11 mouse cellular contexts compared by ENCODE assay signal in genomic region chr12:86431671-86432070, GRCm38 (mm10).
"Had no signal": no experiment of that assay in that cellular context is flagged by ENCODE, and none has a peak within 500 bp of the region (broad histone marks: within the 10 kb centered on the region; RNA-seq: fewer than 3 reads in every experiment).

No protein-coding gene starts in this region.

- DNase-seq: right cerebral cortex, adult 18-20 months; right cerebral cortex, postnatal 14 days; right cerebral cortex, postnatal 25 days; right cerebral cortex, postnatal 4 days; spleen, adult 18-20 months; thymus, adult 18-20 months; thymus, adult 2 months; thymus, postnatal 14 days; thymus, postnatal 25 days; thymus, postnatal 36 days; thymus, postnatal 4 days had no signal
